Comparison of ENCODE assay signal across 26 mouse cellular contexts in genomic region chr10:61530936-61531335, GRCm38 (mm10). TPM values are rescaled to one million over a fixed set of nuclear protein-coding genes. Genes with fewer than 3 reads are reported as not detected.
DNase-seq lines count a peak whose midpoint lies in the region; ATAC-seq lines count a peak whose summit lies in the region.
"Had no signal": no experiment of that assay in that cellular context is flagged by ENCODE, and none has a peak within 500 bp of the region (broad histone marks: within the 10 kb centered on the region; RNA-seq: fewer than 3 reads in every experiment).

No protein-coding gene starts in this region.

- 0 out of 2 replicates have a peak overlapping the region, but pooled peaks have one; percentile 22 for H3K27ac ChIP-seq in forebrain, embryonic 10.5 days
- no peak overlapping the region for H3K27ac ChIP-seq in forebrain, embryonic 16.5 days (ENCODE audit: low read length)
- H3K27ac ChIP-seq in midbrain, embryonic 10.5 days (replicated peaks) = peak overlapping the region; percentile 53; the same call in 1 of the 2 replicates
- H3K27ac ChIP-seq in midbrain, embryonic 13.5 days = no peak overlapping the region
- H3K27ac ChIP-seq in intestine, embryonic 16.5 days (ENCODE audit: low read length) = no peak overlapping the region
- H3K27ac ChIP-seq: embryonic facial prominence, embryonic 13.5 days; forebrain, embryonic 13.5 days; hindbrain, embryonic 12.5 days; kidney, embryonic 15.5 days; limb, embryonic 15.5 days; liver, embryonic 14.5 days; stomach, postnatal 0 days had no signal

- WGBS in forebrain, embryonic 10.5 days = 94% methylated on average over 3 of the region's 3 CpGs
- WGBS in forebrain, embryonic 16.5 days = 88% methylated on average over 3 of the region's 3 CpGs
- 91% methylated on average over 3 of the region's 3 CpGs for WGBS in midbrain, embryonic 10.5 days
- WGBS in midbrain, embryonic 13.5 days = 95% methylated on average over 3 of the region's 3 CpGs
- 83% methylated on average over 3 of the region's 3 CpGs for WGBS in intestine, embryonic 16.5 days

- no peak for DNase-seq in forebrain, embryonic 10.5 days (ENCODE audit: extremely low spot score, low spot score)
- DNase-seq in midbrain, embryonic 10.5 days (ENCODE audit: low spot score) = no peak
- peak; percentile 63 for DNase-seq in adrenal gland, postnatal 14 days
- DNase-seq in heart, postnatal 4 days = peak; percentile 33
- DNase-seq: cerebellum, adult 9-11 months; embryo, embryonic 11 days; gastrocnemius, postnatal 10 days; kidney, adult 11 months; kidney, postnatal 36 days; lung, embryonic 14.5 days; lung, postnatal 36 days; right cerebral cortex, postnatal 14 days; thymus, adult 2 months; thymus, postnatal 4 days had no signal

- H3K4me1 ChIP-seq in forebrain, embryonic 10.5 days = peaks cover 49% of the 10 kb centered on the region
- H3K4me1 ChIP-seq in forebrain, embryonic 16.5 days (replicated peaks; ENCODE audit: control insufficient read depth, insufficient read depth, low read length) = peaks cover 26% of the 10 kb centered on the region
- H3K4me1 ChIP-seq in midbrain, embryonic 10.5 days = peaks cover 51% of the 10 kb centered on the region
- peaks cover 46% of the 10 kb centered on the region for H3K4me1 ChIP-seq in midbrain, embryonic 13.5 days (replicated peaks)
- H3K4me1 ChIP-seq in intestine, embryonic 16.5 days (ENCODE audit: control insufficient read depth, insufficient read depth, low read length) = peaks cover 15% of the 10 kb centered on the region

- H3K4me3 ChIP-seq in forebrain, embryonic 10.5 days = no peak overlapping the region
- no peak overlapping the region for H3K4me3 ChIP-seq in forebrain, embryonic 16.5 days (replicated peaks; ENCODE audit: low read length)
- H3K4me3 ChIP-seq in midbrain, embryonic 10.5 days = no peak overlapping the region
- no peak overlapping the region for H3K4me3 ChIP-seq in midbrain, embryonic 13.5 days (replicated peaks)
- no peak overlapping the region for H3K4me3 ChIP-seq in intestine, embryonic 16.5 days (ENCODE audit: low read length)
- H3K4me3 ChIP-seq: embryonic facial prominence, embryonic 13.5 days; erythroblast, embryonic 14.5 days; forebrain, embryonic 13.5 days; hindbrain, embryonic 12.5 days; kidney, embryonic 15.5 days; limb, embryonic 15.5 days; megakaryocyte, embryonic 14.5 days had no signal

- ATAC-seq in forebrain, embryonic 16.5 days = no peak
- no peak for ATAC-seq in midbrain, embryonic 13.5 days
- ATAC-seq in intestine, embryonic 16.5 days = no peak
- ATAC-seq: forebrain, embryonic 13.5 days had no signal

- H3K9me3 ChIP-seq in forebrain, embryonic 10.5 days = no peaks in the 10 kb centered on the region
- H3K9me3 ChIP-seq in forebrain, embryonic 16.5 days (ENCODE audit: control insufficient read depth, low read length) = no peaks in the 10 kb centered on the region
- H3K9me3 ChIP-seq in midbrain, embryonic 10.5 days (replicated peaks) = no peaks in the 10 kb centered on the region
- H3K9me3 ChIP-seq in midbrain, embryonic 13.5 days = no peaks in the 10 kb centered on the region
- no peaks in the 10 kb centered on the region for H3K9me3 ChIP-seq in intestine, embryonic 16.5 days (ENCODE audit: control insufficient read depth, low read length)
- H3K9me3 ChIP-seq: embryonic facial prominence, embryonic 13.5 days; forebrain, embryonic 13.5 days; hindbrain, embryonic 12.5 days; kidney, embryonic 15.5 days; limb, embryonic 15.5 days had no signal

- H3K4me2 ChIP-seq in forebrain, embryonic 16.5 days (ENCODE audit: low read length) = no peak overlapping the region
- H3K4me2 ChIP-seq in midbrain, embryonic 13.5 days (replicated peaks) = no peak overlapping the region
- no peak overlapping the region for H3K4me2 ChIP-seq in intestine, embryonic 16.5 days (ENCODE audit: low read depth, low read length)
- H3K4me2 ChIP-seq: embryonic facial prominence, embryonic 13.5 days; forebrain, embryonic 13.5 days; hindbrain, embryonic 12.5 days; kidney, embryonic 15.5 days; limb, embryonic 15.5 days; lung, embryonic 14.5 days had no signal

- H3K27me3 ChIP-seq in forebrain, embryonic 10.5 days (ENCODE audit: poor library complexity, severe bottlenecking) = no peaks in the 10 kb centered on the region
- no peaks in the 10 kb centered on the region for H3K27me3 ChIP-seq in forebrain, embryonic 16.5 days (replicated peaks; ENCODE audit: control insufficient read depth, insufficient read depth, low read length)
- no peaks in the 10 kb centered on the region for H3K27me3 ChIP-seq in midbrain, embryonic 10.5 days (ENCODE audit: low read depth, poor library complexity, severe bottlenecking)
- H3K27me3 ChIP-seq in midbrain, embryonic 13.5 days = no peaks in the 10 kb centered on the region
- H3K27me3 ChIP-seq in intestine, embryonic 16.5 days (replicated peaks; ENCODE audit: control insufficient read depth, insufficient read depth, low read length) = no peaks in the 10 kb centered on the region
- H3K27me3 ChIP-seq: embryonic facial prominence, embryonic 13.5 days; forebrain, embryonic 13.5 days; hindbrain, embryonic 12.5 days; kidney, embryonic 15.5 days; limb, embryonic 15.5 days; megakaryocyte, embryonic 14.5 days had no signal

- peaks cover 26% of the 10 kb centered on the region for H3K36me3 ChIP-seq in forebrain, embryonic 10.5 days (replicated peaks)
- H3K36me3 ChIP-seq in forebrain, embryonic 16.5 days (ENCODE audit: control insufficient read depth, insufficient read depth) = no peaks in the 10 kb centered on the region
- peaks cover 22% of the 10 kb centered on the region for H3K36me3 ChIP-seq in midbrain, embryonic 10.5 days
- H3K36me3 ChIP-seq in midbrain, embryonic 13.5 days = peaks cover 18% of the 10 kb centered on the region
- no peaks in the 10 kb centered on the region for H3K36me3 ChIP-seq in intestine, embryonic 16.5 days (ENCODE audit: control insufficient read depth, insufficient read depth, low read length)

- no peak overlapping the region for H3K9ac ChIP-seq in forebrain, embryonic 16.5 days (replicated peaks; ENCODE audit: low read depth, low read length)
- H3K9ac ChIP-seq in midbrain, embryonic 13.5 days (replicated peaks) = no peak overlapping the region
- H3K9ac ChIP-seq in intestine, embryonic 16.5 days (ENCODE audit: low read depth, low read length) = no peak overlapping the region
- H3K9ac ChIP-seq: embryonic facial prominence, embryonic 13.5 days; forebrain, embryonic 13.5 days; hindbrain, embryonic 12.5 days; kidney, embryonic 15.5 days; limb, embryonic 15.5 days; liver, embryonic 14.5 days; lung, embryonic 14.5 days had no signal

RNA-seq across cellular contexts. Expression of gene Lrrc20, which starts 55.3 kb away (rescaled TPM):
- 9.7 and 9.9 TPM in 2 replicates for polyA plus RNA-seq in forebrain, embryonic 10.5 days (2016; fragmentation: Nextera tagmentation; extraction: Ambion mirVana)
- polyA plus RNA-seq in forebrain, embryonic 16.5 days (2015; fragmentation: Nextera tagmentation; extraction: Ambion mirVana) = 25.7 and 28.1 TPM in 2 replicates
- 10.1 and 12.1 TPM in 2 replicates for polyA plus RNA-seq in midbrain, embryonic 10.5 days (2016; fragmentation: Nextera tagmentation; extraction: Ambion mirVana)
- polyA plus RNA-seq in midbrain, embryonic 13.5 days (2015; fragmentation: Nextera tagmentation; extraction: Ambion mirVana) = 15.6 and 15.9 TPM in 2 replicates
- 11.7 and 15.5 TPM in 2 replicates for total RNA-seq in adrenal gland, postnatal 14 days (2021)
- total RNA-seq in heart, postnatal 4 days (2021) = 10 to 100 TPM; 16.4 to 17.1 TPM
- polyA plus RNA-seq in intestine, embryonic 16.5 days (2015; fragmentation: Nextera tagmentation; extraction: Ambion mirVana) = 5.8 TPM in 2 replicates

Comparison
In these comparisons a context has a peak if more than half of its experiments do, and no peak if none do; other contexts are left out.
1. H3K27ac ChIP-seq: peak in forebrain, embryonic 10.5 days (single experiment) and midbrain, embryonic 10.5 days (single experiment); none in forebrain, embryonic 16.5 days (single experiment), midbrain, embryonic 13.5 days (single experiment) and intestine, embryonic 16.5 days (single experiment).
2. DNase-seq: peak in adrenal gland, postnatal 14 days (single experiment) and heart, postnatal 4 days (single experiment); none in forebrain, embryonic 10.5 days (single experiment) and midbrain, embryonic 10.5 days (single experiment).